Mouse (Mus musculus) intestine, embryonic 14.5 days (tissue): ENCODE measurements at regions not wholly inside any gene's neighbourhood (a gene's known extent, or its start where the extent isn't known, plus 50 kb on each side); places are given as distances from the start of the nearest gene placed in this dataset.
A peak's percentile ranks its signal among the peaks of the same experiment; 100 is the strongest.

Experiments
- ATAC-seq: fragments of 200-750 bp; cut with Nextera tagmentation; replicated peaks from 2 replicates; pipeline ENCODE4 v1.8.0; 2017; ENCODE audit warnings: low read depth, moderate number of reproducible peaks, moderate TSS enrichment, moderate library complexity; ENCODE audit not compliant: low FRiP score, low TSS enrichment
- DNase-seq: peaks from one replicate; pipeline ENCODE4 v3.0.0-alpha.2; 2018; ENCODE audit warnings: low spot score
- H3K27ac ChIP-seq: fragments of 300-500 bp; sonication (generic); 2 replicates; pipeline ENCODE4 v1.5.1; 2014; ENCODE audit warnings: low read depth, mild to moderate bottlenecking, control low read depth
- H3K27me3 ChIP-seq: fragments of 300-500 bp; sonication (generic); replicated peaks from 2 replicates; pipeline ENCODE4 v1.6.1; 2014; ENCODE audit warnings: low read length, control low read depth; ENCODE audit not compliant: control insufficient read depth, insufficient read depth
- H3K36me3 ChIP-seq: fragments of 300-500 bp; sonication (generic); 2 replicates; pipeline ENCODE4 v1.6.1; 2014; ENCODE audit warnings: low read length, control low read depth; ENCODE audit not compliant: control insufficient read depth, insufficient read depth
- H3K4me1 ChIP-seq: fragments of 300-500 bp; sonication (generic); replicated peaks from 2 replicates; pipeline ENCODE4 v1.6.1; 2014; ENCODE audit warnings: low read length, control low read depth, mixed read lengths; ENCODE audit not compliant: control insufficient read depth, insufficient read depth
- H3K4me2 ChIP-seq: fragments of 300-500 bp; sonication (generic); 2 replicates; pipeline ENCODE4 v1.6.1; 2014; ENCODE audit warnings: low read length
- H3K4me3 ChIP-seq: fragments of 300-500 bp; sonication (generic); 2 replicates; pipeline ENCODE4 v1.5.1; 2014; ENCODE audit warnings: low read depth, low read length, control low read depth, mixed read lengths
- H3K9ac ChIP-seq: fragments of 300-500 bp; sonication (generic); 2 replicates; pipeline ENCODE4 v1.6.1; 2014; ENCODE audit warnings: mild to moderate bottlenecking, low read length
- H3K9me3 ChIP-seq: fragments of 300-500 bp; sonication (generic); 2 replicates; pipeline ENCODE4 v1.6.1; 2016; ENCODE audit warnings: low read length, control low read depth; ENCODE audit not compliant: control insufficient read depth
- WGBS: fragments of 180-500 bp; shearing (Covaris S2); extraction: QIAGEN DNeasy Blood & Tissue Kit; methylation state at CpG from one replicate; pipeline ENCODE4 v1.1.7; 2014; 5-methylcytosine and 5-hydroxymethylcytosine counted together

- Histone ChIP-seq H3K4me2 (no peak overlapping the region), H3K27me3 (no peaks in the 10 kb centered on the region), H3K9me3 (no peaks in the 10 kb centered on the region), H3K36me3 (no peaks in the 10 kb centered on the region), H3K4me3 (no peak overlapping the region), H3K4me1 (no peaks in the 10 kb centered on the region), H3K9ac (no peak overlapping the region), H3K27ac (no peak overlapping the region)
- DNase-seq (no peak), ATAC-seq (no peak)
- 95% methylated on average over 12 of the region's 12 CpGs for WGBS
These were observed 118.4 kb upstream of the Fam204a start for GRCm38 (mm10) chr19:60344911-60345310.

GRCm38 (mm10) chr19:60341485-60341884, 115.0 kb upstream of the Fam204a start:
- no peak overlapping the region for H3K27ac ChIP-seq
- H3K4me1 ChIP-seq, result no peaks in the 10 kb centered on the region
- no peaks in the 10 kb centered on the region for H3K9me3 ChIP-seq
- no peak for ATAC-seq
- DNase-seq, result peak; percentile 74
- no peak overlapping the region for H3K4me2 ChIP-seq
- no peak overlapping the region for H3K4me3 ChIP-seq
- H3K27me3 ChIP-seq, result no peaks in the 10 kb centered on the region
- H3K36me3 ChIP-seq, result no peaks in the 10 kb centered on the region
- 9% methylated on average over 3 of the region's 3 CpGs for WGBS
- no peak overlapping the region for H3K9ac ChIP-seq

GRCm38 (mm10) chr19:60340234-60340633, 113.7 kb upstream of the Fam204a start:
- H3K27ac ChIP-seq, result no peak overlapping the region
- H3K9ac ChIP-seq, result no peak overlapping the region
- H3K9me3 ChIP-seq, result no peaks in the 10 kb centered on the region
- H3K27me3 ChIP-seq, result no peaks in the 10 kb centered on the region
- ATAC-seq (no peak), DNase-seq (no peak)
- H3K36me3 ChIP-seq, result no peaks in the 10 kb centered on the region
- 84% methylated on average over 6 of the region's 6 CpGs for WGBS
- H3K4me2 ChIP-seq, result no peak overlapping the region
- no peaks in the 10 kb centered on the region for H3K4me1 ChIP-seq
- H3K4me3 ChIP-seq, result no peak overlapping the region

GRCm38 (mm10) chr19:60334521-60334920, 108.0 kb upstream of the Fam204a start:
- Histone ChIP-seq H3K36me3 (no peaks in the 10 kb centered on the region), H3K27ac (no peak overlapping the region), H3K9me3 (no peaks in the 10 kb centered on the region), H3K4me3 (no peak overlapping the region), H3K9ac (no peak overlapping the region), H3K27me3 (no peaks in the 10 kb centered on the region), H3K4me2 (no peak overlapping the region), H3K4me1 (no peaks in the 10 kb centered on the region)
- 41% methylated on average over 7 of the region's 7 CpGs for WGBS
- no peak for DNase-seq
- ATAC-seq, result no peak

- H3K36me3 ChIP-seq, result no peaks in the 10 kb centered on the region
- no peaks in the 10 kb centered on the region for H3K27me3 ChIP-seq
- no peak overlapping the region for H3K4me3 ChIP-seq
- H3K4me1 ChIP-seq, result no peaks in the 10 kb centered on the region
- DNase-seq, result no peak
- H3K9ac ChIP-seq, result no peak overlapping the region
- H3K27ac ChIP-seq, result no peak overlapping the region
- no peak overlapping the region for H3K4me2 ChIP-seq
- 50% methylated on average over 3 of the region's 3 CpGs for WGBS
- H3K9me3 ChIP-seq, result no peaks in the 10 kb centered on the region
- no peak for ATAC-seq
These were observed 101.8 kb upstream of the Fam204a start for GRCm38 (mm10) chr19:60328295-60328694.

- Histone ChIP-seq H3K27me3 (no peaks in the 10 kb centered on the region), H3K36me3 (no peaks in the 10 kb centered on the region), H3K4me3 (no peak overlapping the region), H3K4me2 (no peak overlapping the region), H3K9me3 (no peaks in the 10 kb centered on the region), H3K27ac (no peak overlapping the region), H3K9ac (no peak overlapping the region), H3K4me1 (no peaks in the 10 kb centered on the region)
- DNase-seq (no peak), ATAC-seq (no peak)
These were observed 99.1 kb upstream of the Fam204a start for GRCm38 (mm10) chr19:60325612-60326011.

- DNase-seq, result no peak
- H3K4me2 ChIP-seq, result no peak overlapping the region
- no peak overlapping the region for H3K9ac ChIP-seq
- H3K27ac ChIP-seq, result no peak overlapping the region
- H3K9me3 ChIP-seq, result no peaks in the 10 kb centered on the region
- WGBS, result 25% methylated on average over 5 of the region's 5 CpGs
- no peaks in the 10 kb centered on the region for H3K27me3 ChIP-seq
- H3K36me3 ChIP-seq, result no peaks in the 10 kb centered on the region
- H3K4me1 ChIP-seq, result no peaks in the 10 kb centered on the region
- H3K4me3 ChIP-seq, result no peak overlapping the region
- ATAC-seq, result no peak
These were observed 98.6 kb upstream of the Fam204a start for GRCm38 (mm10) chr19:60325112-60325511.

- WGBS, result 23% methylated on average over 4 of the region's 4 CpGs
- H3K36me3 ChIP-seq, result no peaks in the 10 kb centered on the region
- ATAC-seq, result 0 out of 2 replicates have a peak, but pooled peaks have one; percentile 60
These were observed 84.1 kb upstream of the Fam204a start for GRCm38 (mm10) chr19:60310591-60310990.

GRCm38 (mm10) chr19:60302371-60302770, 75.9 kb upstream of the Fam204a start:
- Histone ChIP-seq H3K4me3 (no peak overlapping the region), H3K9ac (no peak overlapping the region), H3K4me1 (no peaks in the 10 kb centered on the region), H3K27me3 (no peaks in the 10 kb centered on the region), H3K9me3 (no peaks in the 10 kb centered on the region), H3K27ac (no peak overlapping the region), H3K4me2 (no peak overlapping the region), H3K36me3 (no peaks in the 10 kb centered on the region)
- ATAC-seq (no peak), DNase-seq (no peak)
- WGBS, result 64% methylated on average over 6 of the region's 6 CpGs

More at GRCm38 (mm10) chr19:60310591-60310990, 84.1 kb upstream of the Fam204a start:
- no peaks in the 10 kb centered on the region for H3K4me1 ChIP-seq
- H3K27ac ChIP-seq, result no peak overlapping the region
- no peaks in the 10 kb centered on the region for H3K27me3 ChIP-seq
- H3K9me3 ChIP-seq, result no peaks in the 10 kb centered on the region
- no peak overlapping the region for H3K4me2 ChIP-seq
- peak; percentile 87 for DNase-seq
- H3K4me3 ChIP-seq, result no peak overlapping the region
- H3K9ac ChIP-seq, result no peak overlapping the region
